Mouse (Mus musculus): Measurements from ENCODE around the gene Fam69b. TPM values are rescaled to one million over a fixed set of nuclear protein-coding genes. Genes with fewer than 3 reads are reported as not detected.

Fam69b gene
- polyA plus RNA-seq, 1 experiment: 8.2 TPM

DNA sequence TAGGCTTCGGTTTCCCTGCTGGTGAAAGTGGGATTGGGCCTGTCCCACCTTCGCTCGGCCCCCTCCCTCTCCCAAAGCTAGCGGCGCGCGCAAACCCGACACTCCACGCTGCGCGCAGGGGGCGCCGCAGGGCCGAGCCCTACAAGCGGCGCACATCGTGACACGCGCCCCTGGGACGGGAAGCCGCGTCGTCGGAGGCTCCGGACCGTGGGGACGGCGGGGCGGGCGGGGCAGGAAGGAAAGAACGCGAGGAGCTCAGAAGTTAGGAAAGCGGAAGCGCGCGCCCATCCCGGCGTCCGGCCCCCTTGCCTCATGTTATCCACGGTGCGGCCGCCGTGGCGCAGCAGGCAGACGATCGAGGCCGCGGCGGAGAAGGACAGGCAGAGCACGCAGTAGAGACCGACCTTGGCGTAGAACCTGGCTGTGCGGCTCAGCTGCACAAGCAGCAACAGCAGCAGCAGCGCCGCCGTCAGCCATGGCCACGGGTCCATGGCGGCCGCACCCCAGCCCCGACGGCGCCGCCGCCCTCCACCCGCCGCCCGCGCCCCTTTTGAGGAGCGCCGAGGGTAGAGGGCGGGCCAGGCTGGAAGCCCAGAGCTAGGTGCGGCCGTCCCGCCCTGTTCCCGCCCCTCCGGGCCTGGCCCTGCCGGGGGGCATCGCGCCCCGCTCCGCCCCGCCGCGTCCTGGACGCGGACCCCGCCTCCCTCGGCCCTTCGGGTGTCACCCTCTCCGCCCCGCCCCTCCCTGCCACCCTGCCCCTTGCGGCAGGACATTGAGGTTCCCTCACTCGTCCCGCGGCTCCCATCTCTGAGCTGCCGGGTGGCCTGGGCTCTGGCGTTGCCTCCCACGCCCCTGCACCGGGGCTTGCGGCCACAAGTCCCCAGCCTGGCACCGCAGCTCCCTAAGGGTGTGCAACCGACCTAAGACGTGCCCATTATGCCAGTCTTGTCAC lies 24.3 kb upstream of the Fam69b start, which contains the start of gene Agpat2:
TSS of gene Agpat2 (minus strand) at position 698 of the 952 bp plus-strand sequence.
- peak within 1 kb of the TSS; percentile 61 for H3K4me3 ChIP-seq (ENCODE audit: insufficient read depth, poor library complexity, severe bottlenecking)
- no peaks in the 10 kb centered on the region for H3K79me3 ChIP-seq (ENCODE audit: low read depth)
- no peaks in the 10 kb centered on the region for H3K27me3 ChIP-seq (ENCODE audit: control insufficient read depth, insufficient read depth, insufficient read length)
- peaks cover 19% of the 10 kb centered on the region for H3K79me2 ChIP-seq (ENCODE audit: control insufficient read depth, insufficient read depth)
- peak within 1 kb of the TSS; percentile 88 for H3ac ChIP-seq (ENCODE audit: control insufficient read depth, insufficient read length, low read depth)
- TF ChIP-seq FOSL1 (IDR thresholded peaks at IDR 0.05; ENCODE audit: insufficient read depth, low read length, poor library complexity, severe bottlenecking) (no peak), MYOD1 (IDR thresholded peaks at IDR 0.05; ENCODE audit: control insufficient read depth, insufficient read length, low read depth) (no peak), MAX (IDR thresholded peaks at IDR 0.05) (peak; percentile 18), CTCF (IDR thresholded peaks at IDR 0.05; ENCODE audit: control insufficient read depth, insufficient read depth, insufficient read length) (peak; percentile 48), CEBPB (IDR thresholded peaks at IDR 0.05; ENCODE audit: low read depth) (no peak), MYOG (IDR thresholded peaks at IDR 0.05; ENCODE audit: control insufficient read depth, extremely low read depth, insufficient read length) (no peak), USF1 (IDR thresholded peaks at IDR 0.05; ENCODE audit: low read depth) (no peak)
- H3K36me3 ChIP-seq (ENCODE audit: control insufficient read depth, insufficient read depth): no peaks in the 10 kb centered on the region

DNA sequence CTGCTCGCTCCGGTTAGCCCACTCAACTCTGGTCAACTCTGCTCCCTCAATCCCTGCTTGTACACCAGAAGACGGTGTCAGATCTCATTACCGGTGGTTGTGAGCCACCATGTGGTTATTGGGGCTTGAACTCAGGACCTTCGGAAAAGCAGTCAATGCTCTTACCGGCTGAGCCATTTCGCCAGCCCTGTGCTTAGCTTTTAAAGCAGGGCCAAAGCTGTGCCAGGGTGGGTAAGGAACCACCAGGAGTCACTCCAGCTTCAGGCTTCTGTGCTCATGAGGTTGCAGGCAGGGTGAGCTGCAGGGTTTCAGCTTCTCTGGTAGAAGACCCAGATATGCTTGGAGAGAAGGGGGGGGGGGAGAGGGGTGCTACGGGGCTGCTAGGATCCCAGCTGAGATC lies 22.9 kb upstream of the Fam69b start:
- H3K79me3 ChIP-seq (ENCODE audit: low read depth): no peaks in the 10 kb centered on the region
- no peak overlapping the region for H3K4me3 ChIP-seq (ENCODE audit: insufficient read depth, poor library complexity, severe bottlenecking)
- H3K27me3 ChIP-seq (ENCODE audit: control insufficient read depth, insufficient read depth, insufficient read length): no peaks in the 10 kb centered on the region
- no peak overlapping the region for H3ac ChIP-seq (ENCODE audit: control insufficient read depth, insufficient read length, low read depth)
- H3K79me2 ChIP-seq (ENCODE audit: control insufficient read depth, insufficient read depth): peaks cover 13% of the 10 kb centered on the region
- TF ChIP-seq MYOD1 (IDR thresholded peaks at IDR 0.05; ENCODE audit: control insufficient read depth, insufficient read length, low read depth) (no peak), USF1 (IDR thresholded peaks at IDR 0.05; ENCODE audit: low read depth) (no peak), FOSL1 (IDR thresholded peaks at IDR 0.05; ENCODE audit: insufficient read depth, low read length, poor library complexity, severe bottlenecking) (no peak), MYOG (IDR thresholded peaks at IDR 0.05; ENCODE audit: control insufficient read depth, extremely low read depth, insufficient read length) (no peak), CEBPB (IDR thresholded peaks at IDR 0.05; ENCODE audit: low read depth) (no peak), MAX (IDR thresholded peaks at IDR 0.05) (no peak), CTCF (IDR thresholded peaks at IDR 0.05; ENCODE audit: control insufficient read depth, insufficient read depth, insufficient read length) (no peak)
- H3K36me3 ChIP-seq (ENCODE audit: control insufficient read depth, insufficient read depth): no peaks in the 10 kb centered on the region

- H3K79me3 ChIP-seq (ENCODE audit: low read depth): no peaks in the 10 kb centered on the region
- no peak for TF ChIP-seq MYOD1 (IDR thresholded peaks at IDR 0.05; ENCODE audit: control insufficient read depth, insufficient read length, low read depth)
- no peak for TF ChIP-seq MYOG (IDR thresholded peaks at IDR 0.05; ENCODE audit: control insufficient read depth, extremely low read depth, insufficient read length)
- no peak for TF ChIP-seq USF1 (IDR thresholded peaks at IDR 0.05; ENCODE audit: low read depth)
- no peak for TF ChIP-seq FOSL1 (IDR thresholded peaks at IDR 0.05; ENCODE audit: insufficient read depth, low read length, poor library complexity, severe bottlenecking)
- TF ChIP-seq CEBPB (IDR thresholded peaks at IDR 0.05; ENCODE audit: low read depth): no peak
- no peak for TF ChIP-seq CTCF (IDR thresholded peaks at IDR 0.05; ENCODE audit: control insufficient read depth, insufficient read depth, insufficient read length)
- no peak for TF ChIP-seq MAX (IDR thresholded peaks at IDR 0.05)
- peaks cover 13% of the 10 kb centered on the region for H3K79me2 ChIP-seq (ENCODE audit: control insufficient read depth, insufficient read depth)
- no peaks in the 10 kb centered on the region for H3K36me3 ChIP-seq (ENCODE audit: control insufficient read depth, insufficient read depth)
- H3ac ChIP-seq (ENCODE audit: control insufficient read depth, insufficient read length, low read depth): no peak overlapping the region
- H3K27me3 ChIP-seq (ENCODE audit: control insufficient read depth, insufficient read depth, insufficient read length): no peaks in the 10 kb centered on the region
- H3K4me3 ChIP-seq (ENCODE audit: insufficient read depth, poor library complexity, severe bottlenecking): no peak overlapping the region
Measured at GRCm38 (mm10) chr2:26606579-26606978, 21.7 kb upstream of the Fam69b start.

- H3K79me3 ChIP-seq (ENCODE audit: low read depth): no peaks in the 10 kb centered on the region
- peaks cover 13% of the 10 kb centered on the region for H3K79me2 ChIP-seq (ENCODE audit: control insufficient read depth, insufficient read depth)
- H3K36me3 ChIP-seq (ENCODE audit: control insufficient read depth, insufficient read depth): no peaks in the 10 kb centered on the region
- H3K27me3 ChIP-seq (ENCODE audit: control insufficient read depth, insufficient read depth, insufficient read length): no peaks in the 10 kb centered on the region
- TF ChIP-seq USF1 (IDR thresholded peaks at IDR 0.05; ENCODE audit: low read depth) (no peak), MYOG (IDR thresholded peaks at IDR 0.05; ENCODE audit: control insufficient read depth, extremely low read depth, insufficient read length) (no peak), CTCF (IDR thresholded peaks at IDR 0.05; ENCODE audit: control insufficient read depth, insufficient read depth, insufficient read length) (no peak), FOSL1 (IDR thresholded peaks at IDR 0.05; ENCODE audit: insufficient read depth, low read length, poor library complexity, severe bottlenecking) (no peak), MYOD1 (IDR thresholded peaks at IDR 0.05; ENCODE audit: control insufficient read depth, insufficient read length, low read depth) (no peak), MAX (IDR thresholded peaks at IDR 0.05) (no peak), CEBPB (IDR thresholded peaks at IDR 0.05; ENCODE audit: low read depth) (no peak)
- no peak overlapping the region for H3ac ChIP-seq (ENCODE audit: control insufficient read depth, insufficient read length, low read depth)
- H3K4me3 ChIP-seq (ENCODE audit: insufficient read depth, poor library complexity, severe bottlenecking): no peak overlapping the region
Measured at GRCm38 (mm10) chr2:26607056-26607910, 21.0 kb upstream of the Fam69b start.

GRCm38 (mm10) chr2:26608781-26609180 lies 19.5 kb upstream of the Fam69b start:
- Histone ChIP-seq H3K36me3 (ENCODE audit: control insufficient read depth, insufficient read depth) (no peaks in the 10 kb centered on the region), H3ac (ENCODE audit: control insufficient read depth, insufficient read length, low read depth) (no peak overlapping the region), H3K27me3 (ENCODE audit: control insufficient read depth, insufficient read depth, insufficient read length) (no peaks in the 10 kb centered on the region), H3K79me2 (ENCODE audit: control insufficient read depth, insufficient read depth) (no peaks in the 10 kb centered on the region), H3K79me3 (ENCODE audit: low read depth) (no peaks in the 10 kb centered on the region), H3K4me3 (ENCODE audit: insufficient read depth, poor library complexity, severe bottlenecking) (no peak overlapping the region)
- no peak for TF ChIP-seq CTCF (IDR thresholded peaks at IDR 0.05; ENCODE audit: control insufficient read depth, insufficient read depth, insufficient read length)
- no peak for TF ChIP-seq USF1 (IDR thresholded peaks at IDR 0.05; ENCODE audit: low read depth)
- TF ChIP-seq MYOG (IDR thresholded peaks at IDR 0.05; ENCODE audit: control insufficient read depth, extremely low read depth, insufficient read length): no peak
- TF ChIP-seq MYOD1 (IDR thresholded peaks at IDR 0.05; ENCODE audit: control insufficient read depth, insufficient read length, low read depth): no peak
- no peak for TF ChIP-seq CEBPB (IDR thresholded peaks at IDR 0.05; ENCODE audit: low read depth)
- no peak for TF ChIP-seq MAX (IDR thresholded peaks at IDR 0.05)
- TF ChIP-seq FOSL1 (IDR thresholded peaks at IDR 0.05; ENCODE audit: insufficient read depth, low read length, poor library complexity, severe bottlenecking): no peak

Measured in C2C12 (cell line).